Mouse (Mus musculus): ENCODE measurements around the gene Dusp6. TPM values are rescaled to one million over a fixed set of nuclear protein-coding genes. Genes with fewer than 3 reads are reported as not detected.

The Dusp6 gene
- polyA plus RNA-seq, 1 experiment from 2014 or later = 15.4 TPM

GRCm38 (mm10) chr10:99226782-99227181, 36.2 kb upstream of the Dusp6 start:
- no peaks in the 10 kb centered on the region for H3K9me3 ChIP-seq (ENCODE audit: low read length)
- TF ChIP-seq EP300 (IDR thresholded peaks at IDR 0.05; ENCODE audit: low read depth) (no peak), CTCF (IDR thresholded peaks at IDR 0.05; ENCODE audit: low read depth) (no peak)
- no peak overlapping the region for H3K4me3 ChIP-seq (ENCODE audit: low read depth, low read length)
- H3K27ac ChIP-seq (ENCODE audit: low read depth) = no peak overlapping the region
- WGBS (ENCODE audit: insufficient replicate concordance) = 74% methylated on average over 5 of the region's 5 CpGs
- H3K36me3 ChIP-seq (replicated peaks; ENCODE audit: insufficient read depth, low read length) = no peaks in the 10 kb centered on the region
- H3K9ac ChIP-seq (replicated peaks) = no peak overlapping the region
- H3K27me3 ChIP-seq (ENCODE audit: insufficient read depth, low read length) = no peaks in the 10 kb centered on the region
- DNase-seq (no peak), ATAC-seq (no peak)
- no peak overlapping the region for H3K4me2 ChIP-seq (ENCODE audit: low read depth, low read length)
- H3K4me1 ChIP-seq (ENCODE audit: insufficient read depth) = peaks cover 30% of the 10 kb centered on the region

- TF ChIP-seq EP300 (IDR thresholded peaks at IDR 0.05; ENCODE audit: low read depth) (no peak), CTCF (IDR thresholded peaks at IDR 0.05; ENCODE audit: low read depth) (no peak)
- no peak overlapping the region for H3K9ac ChIP-seq (replicated peaks)
- peak overlapping the region; percentile 71; the same call in 1 of the 2 replicates for H3K27ac ChIP-seq (ENCODE audit: low read depth)
- H3K4me1 ChIP-seq (ENCODE audit: insufficient read depth) = peaks cover 32% of the 10 kb centered on the region
- no peak overlapping the region for H3K4me3 ChIP-seq (ENCODE audit: low read depth, low read length)
- ATAC-seq (no peak), DNase-seq (no peak)
- 25% methylated on average over 17 of the region's 17 CpGs for WGBS (ENCODE audit: insufficient replicate concordance)
- H3K9me3 ChIP-seq (ENCODE audit: low read length) = no peaks in the 10 kb centered on the region
- H3K36me3 ChIP-seq (replicated peaks; ENCODE audit: insufficient read depth, low read length) = no peaks in the 10 kb centered on the region
- peak overlapping the region; percentile 42 for H3K4me2 ChIP-seq (ENCODE audit: low read depth, low read length)
- H3K27me3 ChIP-seq (ENCODE audit: insufficient read depth, low read length) = no peaks in the 10 kb centered on the region
These were observed 34.8 kb upstream of the Dusp6 start for GRCm38 (mm10) chr10:99227968-99228864.

GRCm38 (mm10) chr10:99229031-99229684, 33.9 kb upstream of the Dusp6 start:
- no peak for TF ChIP-seq CTCF (IDR thresholded peaks at IDR 0.05; ENCODE audit: low read depth)
- TF ChIP-seq EP300 (IDR thresholded peaks at IDR 0.05; ENCODE audit: low read depth) = peak; percentile 38; the same call in 1 of the 2 replicates
- Histone ChIP-seq H3K27ac (ENCODE audit: low read depth) (peak overlapping the region; percentile 71; the same call in 1 of the 2 replicates), H3K36me3 (replicated peaks; ENCODE audit: insufficient read depth, low read length) (no peaks in the 10 kb centered on the region), H3K27me3 (ENCODE audit: insufficient read depth, low read length) (no peaks in the 10 kb centered on the region), H3K4me1 (ENCODE audit: insufficient read depth) (peaks cover 35% of the 10 kb centered on the region), H3K4me3 (ENCODE audit: low read depth, low read length) (no peak overlapping the region), H3K9me3 (ENCODE audit: low read length) (no peaks in the 10 kb centered on the region), H3K9ac (replicated peaks) (no peak overlapping the region), H3K4me2 (ENCODE audit: low read depth, low read length) (peak overlapping the region; percentile 42; the same call in 1 of the 2 replicates)
- ATAC-seq (0 out of 2 replicates have a peak, but pooled peaks have one; percentile 26), DNase-seq (no peak)
- 8% methylated on average over 16 of the region's 16 CpGs for WGBS (ENCODE audit: insufficient replicate concordance)

- ATAC-seq (peak; percentile 72), DNase-seq (peak; percentile 44)
- peak overlapping the region; percentile 66; the same call in 1 of the 2 replicates for H3K9ac ChIP-seq (replicated peaks)
- peak overlapping the region; percentile 36; the same call in 1 of the 2 replicates for H3K4me3 ChIP-seq (ENCODE audit: low read depth, low read length)
- no peak overlapping the region for H3K4me2 ChIP-seq (ENCODE audit: low read depth, low read length)
- H3K4me1 ChIP-seq (ENCODE audit: insufficient read depth) = peaks cover 40% of the 10 kb centered on the region
- H3K36me3 ChIP-seq (replicated peaks; ENCODE audit: insufficient read depth, low read length) = no peaks in the 10 kb centered on the region
- TF ChIP-seq EP300 (IDR thresholded peaks at IDR 0.05; ENCODE audit: low read depth) (no peak; the same call in 1 of the 2 replicates), CTCF (IDR thresholded peaks at IDR 0.05; ENCODE audit: low read depth) (no peak)
- H3K9me3 ChIP-seq (ENCODE audit: low read length) = no peaks in the 10 kb centered on the region
- no peaks in the 10 kb centered on the region for H3K27me3 ChIP-seq (ENCODE audit: insufficient read depth, low read length)
- peak overlapping the region; percentile 96 for H3K27ac ChIP-seq (ENCODE audit: low read depth)
- 41% methylated on average over 7 of the region's 7 CpGs for WGBS (ENCODE audit: insufficient replicate concordance)
These were observed 30.4 kb upstream of the Dusp6 start for GRCm38 (mm10) chr10:99232518-99233227.

GRCm38 (mm10) chr10:99234336-99234735, 28.7 kb upstream of the Dusp6 start:
- Histone ChIP-seq H3K36me3 (replicated peaks; ENCODE audit: insufficient read depth, low read length) (0 out of 2 replicates have a peak, but pooled peaks cover 3% of the 10 kb centered on the region), H3K9ac (replicated peaks) (peak overlapping the region; percentile 66), H3K27ac (ENCODE audit: low read depth) (peak overlapping the region; percentile 96), H3K4me3 (ENCODE audit: low read depth, low read length) (peak overlapping the region; percentile 36), H3K9me3 (ENCODE audit: low read length) (no peaks in the 10 kb centered on the region), H3K27me3 (ENCODE audit: insufficient read depth, low read length) (no peaks in the 10 kb centered on the region), H3K4me2 (ENCODE audit: low read depth, low read length) (peak overlapping the region; percentile 64), H3K4me1 (ENCODE audit: insufficient read depth) (peaks cover 23% of the 10 kb centered on the region)
- ATAC-seq = peak; percentile 80
- TF ChIP-seq CTCF (IDR thresholded peaks at IDR 0.05; ENCODE audit: low read depth) = no peak
- TF ChIP-seq EP300 (IDR thresholded peaks at IDR 0.05; ENCODE audit: low read depth) = no peak
- DNase-seq = peak; percentile 41
- 65% methylated on average over 8 of the region's 8 CpGs for WGBS (ENCODE audit: insufficient replicate concordance)
